Mouse (Mus musculus) liver, embryonic 14.5 days (tissue): ENCODE measurements around the gene Parva.

ENCODE experiments used
- CTCF ChIP-seq: IDR thresholded peaks from 2 replicates; pipeline ENCODE4 v1.5.1; 2016; ENCODE audit warnings: antibody characterized with exemption, low read depth, control low read depth
- EP300 ChIP-seq: IDR thresholded peaks from 2 replicates; pipeline ENCODE4 v1.6.1; 2016; ENCODE audit warnings: antibody characterized with exemption, low read depth

- TF ChIP-seq CTCF (no peak), EP300 (no peak)
These were observed 64.4 kb downstream of the Parva start for GRCm38 (mm10) chr7:112491737-112492136.
